Comparison of ENCODE assay signal across 20 mouse cellular contexts in the genomic region with DNA sequence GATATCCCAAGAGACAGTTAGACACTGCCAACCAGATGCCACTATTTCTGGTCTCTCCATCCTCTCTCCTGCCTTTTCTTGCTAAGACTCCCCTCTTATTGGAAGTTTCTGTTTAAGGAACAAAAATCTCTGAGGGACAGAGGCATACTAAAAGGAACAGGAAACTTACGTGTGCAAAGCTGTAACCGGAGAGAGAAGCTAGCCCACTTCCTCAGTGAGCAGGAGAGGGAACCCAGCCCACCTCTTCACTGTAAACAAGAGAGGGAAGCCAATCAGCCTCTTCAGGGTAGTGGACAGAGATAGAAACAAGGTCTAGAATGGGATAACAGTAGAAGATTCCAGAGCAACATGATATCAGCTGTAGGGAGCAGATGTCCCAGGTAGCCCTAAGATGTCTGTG. TPM values are rescaled to one million over a fixed set of nuclear protein-coding genes. Genes with fewer than 3 reads are reported as not detected.
DNase-seq lines count a peak whose midpoint lies in the region; ATAC-seq and TF ChIP-seq lines count a peak whose summit lies in the region.
"Had no signal": no experiment of that assay in that cellular context is flagged by ENCODE, and none has a peak within 500 bp of the region (broad histone marks: within the 10 kb centered on the region; RNA-seq: fewer than 3 reads in every experiment).

No protein-coding gene starts in this region.

- TF ChIP-seq EP300 in CH12.LX (IDR thresholded peaks at IDR 0.05; ENCODE audit: low read length), result 0 out of 2 replicates have a peak, but pooled peaks have one; percentile 9

- H3K4me1 ChIP-seq in CH12.LX (ENCODE audit: control insufficient read depth in 1 of 2, insufficient read depth in 2 of 2), result peaks cover 26 to 81% of the 10 kb centered on the region in 2 experiments
- H3K4me1 ChIP-seq: embryonic facial prominence, embryonic 10.5 days; forebrain, embryonic 10.5 days; hindbrain, embryonic 15.5 days had no signal

- peak overlapping the region; percentile 18 for H3K4me2 ChIP-seq in CH12.LX (ENCODE audit: insufficient read depth, low read depth, poor library complexity, severe bottlenecking)
- H3K4me2 ChIP-seq: heart, embryonic 11.5 days; hindbrain, embryonic 15.5 days had no signal

- TF ChIP-seq RAD21 in CH12.LX (IDR thresholded peaks at IDR 0.05; ENCODE audit: low read depth, low read length), result no peak

- in situ Hi-C loops in CH12.LX (cut with MboI; ENCODE audit: low pct_ligation_motif_present, low pct_unique_long_range_greater_than_20kb, low sequenced_read_pairs), result loop anchor here (10.0 kb wide), 1 partner anchor 228 kb away; no protein-coding TSS in a partner anchor

- DNase-seq in 416B (ENCODE audit: low read depth) (peak; percentile 14), CH12.LX (ENCODE audit: extremely low read depth) (peak; percentile 34)
- peak; percentile 10 for DNase-seq in naive thymus-derived CD4-positive, alpha-beta T cell, adult 2 months (ENCODE audit: low read depth)
- no peak for DNase-seq in layer of hippocampus, adult 9-11 months
- no peak for DNase-seq in lung, postnatal 4 days
- no peak for DNase-seq in frontal cortex, postnatal 14 days (ENCODE audit: low spot score in 2 of 2)
- DNase-seq: adrenal gland, postnatal 14 days; cerebellum, adult 18-20 months; cerebellum, adult 9-11 months; cerebellum, postnatal 36 days; gastrocnemius, postnatal 10 days; heart, adult 2 months had no signal

- peak overlapping the region; percentile 4; the same call in 1 of the 2 replicates for H3K9ac ChIP-seq in CH12.LX (ENCODE audit: insufficient read depth, low read depth)
- H3K9ac ChIP-seq: hindbrain, embryonic 15.5 days had no signal

- no peak overlapping the region for H3K4me3 ChIP-seq in CH12.LX (replicated peaks in 1 of 3; ENCODE audit: low read depth in 2 of 3, low read length in 2 of 3, poor library complexity in 1 of 3)
- H3K4me3 ChIP-seq: embryonic facial prominence, embryonic 10.5 days; forebrain, embryonic 10.5 days; heart, adult 2 months; hindbrain, embryonic 15.5 days had no signal

- peak; percentile 38 to 60; a peak in 3 of 4 replicates for ATAC-seq in hematopoietic stem cell, adult 5-6 weeks (replicated peaks in 1 of 2; ENCODE audit: insufficient read depth in 1 of 2, low FRiP score in 2 of 2, low TSS enrichment in 1 of 2, low read depth in 1 of 2, poor library complexity in 2 of 2, severe bottlenecking in 2 of 2)
- ATAC-seq: activated CD4-positive, CD25-positive, alpha-beta regulatory T cell, adult 4 months; forebrain, embryonic 14.5 days; Patski had no signal

- no peaks in the 10 kb centered on the region for H3K79me2 ChIP-seq in CH12.LX (replicated peaks; ENCODE audit: control insufficient read depth, extremely low read depth, insufficient read depth, poor library complexity, severe bottlenecking)

- no peaks in the 10 kb centered on the region for H3K9me3 ChIP-seq in CH12.LX (replicated peaks; ENCODE audit: low read length)
- H3K9me3 ChIP-seq: embryonic facial prominence, embryonic 10.5 days; forebrain, embryonic 10.5 days; hindbrain, embryonic 15.5 days had no signal

- peak overlapping the region; percentile 52; the same call in 1 of the 2 replicates for H3K27ac ChIP-seq in CH12.LX (ENCODE audit: insufficient read depth, low read depth)
- H3K27ac ChIP-seq: embryonic facial prominence, embryonic 10.5 days; forebrain, embryonic 10.5 days; heart, adult 2 months; hindbrain, embryonic 15.5 days had no signal

- H3K27me3 ChIP-seq in CH12.LX (replicated peaks), result no peaks in the 10 kb centered on the region
- H3K27me3 ChIP-seq: hindbrain, embryonic 15.5 days; Patski had no signal

- dilution Hi-C loops in CH12.LX (cut with MboI; ENCODE audit: extremely low pct_ligation_motif_present, extremely low pct_unique_long_range_greater_than_20kb, low sequenced_read_pairs), result no loop called here

- no peak for TF ChIP-seq POLR2A in CH12.LX (IDR thresholded peaks at IDR 0.05; ENCODE audit: low read depth, low read length)

- no peak for TF ChIP-seq CTCF in CH12.LX (conservative IDR thresholded peaks at IDR 0.05 in 1 of 2, IDR thresholded peaks at IDR 0.05 in 1 of 2; ENCODE audit: low read depth in 2 of 2, low read length in 2 of 2)

- H3K36me3 ChIP-seq in CH12.LX (replicated peaks in 1 of 2; ENCODE audit: control insufficient read depth in 1 of 2, insufficient read depth in 1 of 2, low read length in 1 of 2), result no peaks in the 10 kb centered on the region
- H3K36me3 ChIP-seq: embryonic facial prominence, embryonic 10.5 days; forebrain, embryonic 10.5 days; hindbrain, embryonic 15.5 days had no signal

TF ChIP-seq in CH12.LX, 34 proteins besides CTCF, POLR2A, EP300 and RAD21:
- TF ChIP-seq RCOR1 (conservative IDR thresholded peaks at IDR 0.05; ENCODE audit: low read depth, low read length) (no peak), ELF1 (IDR thresholded peaks at IDR 0.05; ENCODE audit: low read depth, low read length) (peak; percentile 25; the same call in 1 of the 2 replicates), NRF1 (IDR thresholded peaks at IDR 0.05; ENCODE audit: low read depth, low read length) (no peak), HCFC1 (IDR thresholded peaks at IDR 0.05; ENCODE audit: low read depth, low read length) (0 out of 2 replicates have a peak, but pooled peaks have one; percentile 11), CHD1 (IDR thresholded peaks at IDR 0.05; ENCODE audit: low read depth, low read length) (no peak), NELFE (IDR thresholded peaks at IDR 0.05; ENCODE audit: low read depth, low read length) (no peak), SIN3A (IDR thresholded peaks at IDR 0.05; ENCODE audit: low read length) (no peak), TBP (conservative IDR thresholded peaks at IDR 0.05; ENCODE audit: low read depth, low read length) (no peak), PAX5 (IDR thresholded peaks at IDR 0.05; ENCODE audit: low read length) (no peak), E2F4 (IDR thresholded peaks at IDR 0.05; ENCODE audit: insufficient replicate concordance, low read depth, low read length) (no peak), BHLHE40 (IDR thresholded peaks at IDR 0.05; ENCODE audit: low read depth, low read length) (no peak)
TF ChIP-seq in CH12.LX: peak in this region for 2.

RNA-seq across cellular contexts. Expression of gene Akr1b3, which starts 44.2 kb away (rescaled TPM):
- 313 and 382 TPM in 2 replicates for total RNA-seq in CH12.LX (2012; rRNA removed)
- total RNA-seq in CH12.LX (2014; rRNA removed), result 257 and 264 TPM in 2 replicates
- polyA plus RNA-seq in CH12.LX (2012; ENCODE audit: insufficient read length, low read depth), result 344 and 359 TPM in 2 replicates
- 101 and 135 TPM in 2 replicates for total RNA-seq in hematopoietic stem cell, adult 5-6 weeks (2017)

Comparison
In these comparisons a context has a peak if more than half of its experiments do, and no peak if none do; other contexts are left out.
1. DNase-seq: peak in 416B (single experiment), CH12.LX (single experiment) and naive thymus-derived CD4-positive, alpha-beta T cell, adult 2 months (single experiment); none in layer of hippocampus, adult 9-11 months (single experiment), lung, postnatal 4 days (0 of 2) and frontal cortex, postnatal 14 days (0 of 2).